Mouse (Mus musculus) limb, embryonic 12.5 days (tissue): ENCODE results near the gene Snx33. TPM values are rescaled to one million over a fixed set of nuclear protein-coding genes. Genes with fewer than 3 reads are reported as not detected.

ENCODE experiments used
- ATAC-seq: fragments of 200-750 bp; cut with Nextera tagmentation; 2 replicates; pipeline ENCODE4 v1.8.0; 2017; ENCODE audit warnings: low read depth, moderate TSS enrichment; ENCODE audit not compliant: insufficient number of reproducible peaks, insufficient read depth, low FRiP score, low TSS enrichment
- H3K27ac ChIP-seq: fragments of 300-500 bp; sonication (generic); 2 replicates; pipeline ENCODE4 v1.5.1; 2016; ENCODE audit warnings: mild to moderate bottlenecking, moderate library complexity
- H3K27me3 ChIP-seq: fragments of 300-500 bp; sonication (generic); 2 replicates; pipeline ENCODE4 v1.6.1; 2016; ENCODE audit warnings: mild to moderate bottlenecking, moderate library complexity
- H3K36me3 ChIP-seq: fragments of 300-500 bp; sonication (generic); 2 replicates; pipeline ENCODE4 v1.6.1; 2016; ENCODE audit warnings: mild to moderate bottlenecking, moderate library complexity
- H3K4me1 ChIP-seq: fragments of 300-500 bp; sonication (generic); replicated peaks from 2 replicates; pipeline ENCODE4 v1.6.1; 2016
- H3K4me2 ChIP-seq: fragments of 300-500 bp; sonication (generic); 2 replicates; pipeline ENCODE4 v1.6.1; 2016; ENCODE audit warnings: mild to moderate bottlenecking, moderate library complexity
- H3K4me3 ChIP-seq: fragments of 300-500 bp; sonication (generic); replicated peaks from 2 replicates; pipeline ENCODE4 v1.5.1; 2016; ENCODE audit warnings: mild to moderate bottlenecking
- H3K9ac ChIP-seq: fragments of 300-500 bp; sonication (generic); replicated peaks from 2 replicates; pipeline ENCODE4 v1.6.1; 2016; ENCODE audit warnings: mild to moderate bottlenecking, moderate library complexity
- H3K9me3 ChIP-seq: fragments of 300-500 bp; sonication (generic); 2 replicates; pipeline ENCODE4 v1.6.1; 2016; ENCODE audit warnings: mild to moderate bottlenecking, moderate library complexity
- WGBS: fragments of 180-500 bp; shearing (Covaris S2); methylation state at CpG from one replicate; pipeline ENCODE4 v1.1.7; 2016; 5-methylcytosine and 5-hydroxymethylcytosine counted together
- polyA plus RNA-seq: library from polyadenylated mRNA; unstranded; fragments of >200 nt; fragmentation: Nextera tagmentation; extraction: Ambion mirVana; gene quantifications from 2 replicates; pipeline ENCODE4 v1.2.1, GENCODE M21; 2016

The Snx33 gene
- polyA plus RNA-seq, 1 experiment from 2014 or later = 12.2 TPM

- no peaks in the 10 kb centered on the region for H3K27me3 ChIP-seq
- no peak for ATAC-seq
- peaks cover 54% of the 10 kb centered on the region for H3K36me3 ChIP-seq
- H3K27ac ChIP-seq = no peak overlapping the region
- 87% methylated on average over 26 of the region's 26 CpGs for WGBS
- peak overlapping the region; percentile 60 for H3K9ac ChIP-seq
- H3K9me3 ChIP-seq = peaks cover 4% of the 10 kb centered on the region; the same call in 1 of the 2 replicates
- peak overlapping the region; percentile 83 for H3K4me2 ChIP-seq
- peaks cover 50% of the 10 kb centered on the region for H3K4me1 ChIP-seq
- peak overlapping the region; percentile 59 for H3K4me3 ChIP-seq
Measured at GRCm38 (mm10) chr9:56925291-56926024, 2.7 kb downstream of the Snx33 start.

- no peak for ATAC-seq
- Histone ChIP-seq H3K4me2 (peak overlapping the region; percentile 83), H3K4me1 (peaks cover 50% of the 10 kb centered on the region), H3K4me3 (peak overlapping the region; percentile 59), H3K27me3 (no peaks in the 10 kb centered on the region), H3K9me3 (peaks cover 4% of the 10 kb centered on the region; the same call in 1 of the 2 replicates), H3K36me3 (peaks cover 62% of the 10 kb centered on the region), H3K9ac (peak overlapping the region; percentile 60), H3K27ac (no peak overlapping the region)
- 30% methylated on average over 7 of the region's 7 CpGs for WGBS
Measured at GRCm38 (mm10) chr9:56924651-56925027, 3.5 kb downstream of the Snx33 start.

- Histone ChIP-seq H3K4me1 (peaks cover 49% of the 10 kb centered on the region), H3K36me3 (peaks cover 68% of the 10 kb centered on the region), H3K27ac (no peak overlapping the region; the same call in 1 of the 2 replicates), H3K4me2 (peak overlapping the region; percentile 83), H3K4me3 (peak overlapping the region; percentile 59), H3K27me3 (no peaks in the 10 kb centered on the region), H3K9ac (peak overlapping the region; percentile 60), H3K9me3 (peaks cover 4% of the 10 kb centered on the region; the same call in 1 of the 2 replicates)
- no peak for ATAC-seq
- WGBS = 70% methylated on average over 8 of the region's 8 CpGs
Measured at GRCm38 (mm10) chr9:56923841-56924650, 4.1 kb downstream of the Snx33 start.

GRCm38 (mm10) chr9:56922746-56923145, 5.4 kb downstream of the Snx33 start:
- Histone ChIP-seq H3K9me3 (peaks cover 4% of the 10 kb centered on the region; the same call in 1 of the 2 replicates), H3K9ac (no peak overlapping the region), H3K27me3 (no peaks in the 10 kb centered on the region), H3K27ac (no peak overlapping the region), H3K4me3 (peak overlapping the region; percentile 59; the same call in 1 of the 2 replicates), H3K36me3 (peaks cover 81% of the 10 kb centered on the region), H3K4me1 (peaks cover 43% of the 10 kb centered on the region), H3K4me2 (peak overlapping the region; percentile 83)
- no peak for ATAC-seq
- 93% methylated on average over 4 of the region's 4 CpGs for WGBS

GRCm38 (mm10) chr9:56918466-56918865, 9.7 kb downstream of the Snx33 start:
- H3K36me3 ChIP-seq = peaks cover 94% of the 10 kb centered on the region
- ATAC-seq = no peak
- 91% methylated on average over 13 of the region's 13 CpGs for WGBS

GRCm38 (mm10) chr9:56917131-56917530, 11.0 kb downstream of the Snx33 start:
- no peak for ATAC-seq

More at GRCm38 (mm10) chr9:56918466-56918865, 9.7 kb downstream of the Snx33 start:
- Histone ChIP-seq H3K27ac (no peak overlapping the region), H3K4me1 (peaks cover 13% of the 10 kb centered on the region), H3K4me2 (no peak overlapping the region), H3K9ac (no peak overlapping the region), H3K27me3 (no peaks in the 10 kb centered on the region), H3K9me3 (peaks cover 4% of the 10 kb centered on the region; the same call in 1 of the 2 replicates), H3K4me3 (no peak overlapping the region)

GRCm38 (mm10) chr9:56915695-56916410, 12.3 kb downstream of the Snx33 start:
- H3K27me3 ChIP-seq = no peaks in the 10 kb centered on the region
- H3K27ac ChIP-seq = no peak overlapping the region
- no peak overlapping the region for H3K4me3 ChIP-seq
- no peak overlapping the region for H3K9ac ChIP-seq
- H3K4me1 ChIP-seq = 0 out of 2 replicates have a peak, but pooled peaks cover 4% of the 10 kb centered on the region
- no peak overlapping the region for H3K4me2 ChIP-seq
- no peak for ATAC-seq
- peaks cover 71% of the 10 kb centered on the region for H3K36me3 ChIP-seq
- 84% methylated on average over 5 of the region's 5 CpGs for WGBS
- no peaks in the 10 kb centered on the region for H3K9me3 ChIP-seq

More at GRCm38 (mm10) chr9:56917131-56917530, 11.0 kb downstream of the Snx33 start:
- no peak overlapping the region for H3K9ac ChIP-seq
- H3K4me1 ChIP-seq = 0 out of 2 replicates have a peak, but pooled peaks cover 4% of the 10 kb centered on the region
- H3K9me3 ChIP-seq = peaks cover 4% of the 10 kb centered on the region; the same call in 1 of the 2 replicates
- H3K4me2 ChIP-seq = no peak overlapping the region
- H3K4me3 ChIP-seq = no peak overlapping the region
- peaks cover 83% of the 10 kb centered on the region for H3K36me3 ChIP-seq
- no peaks in the 10 kb centered on the region for H3K27me3 ChIP-seq
- WGBS = 72% methylated on average over 2 of the region's 2 CpGs
- no peak overlapping the region for H3K27ac ChIP-seq

GRCm38 (mm10) chr9:56915116-56915515, 13.1 kb downstream of the Snx33 start:
- Histone ChIP-seq H3K27me3 (no peaks in the 10 kb centered on the region), H3K9me3 (no peaks in the 10 kb centered on the region), H3K4me2 (no peak overlapping the region), H3K4me3 (no peak overlapping the region), H3K9ac (no peak overlapping the region), H3K36me3 (peaks cover 64% of the 10 kb centered on the region), H3K4me1 (0 out of 2 replicates have a peak, but pooled peaks cover 4% of the 10 kb centered on the region), H3K27ac (no peak overlapping the region)
- whole genome bisulfite sequencing = 77% methylated on average over 1 of the region's 1 CpGs
- ATAC-seq = no peak

GRCm38 (mm10) chr9:56913991-56914390, 14.2 kb downstream of the Snx33 start:
- no peaks in the 10 kb centered on the region for H3K27me3 ChIP-seq
- WGBS = 73% methylated on average over 9 of the region's 9 CpGs
- no peak overlapping the region for H3K4me2 ChIP-seq
- H3K4me3 ChIP-seq = no peak overlapping the region
- no peak for ATAC-seq
- peaks cover 52% of the 10 kb centered on the region for H3K36me3 ChIP-seq
- 0 out of 2 replicates have a peak, but pooled peaks cover 4% of the 10 kb centered on the region for H3K4me1 ChIP-seq
- no peak overlapping the region for H3K9ac ChIP-seq
- H3K27ac ChIP-seq = peak overlapping the region; percentile 12; the same call in 1 of the 2 replicates
- no peaks in the 10 kb centered on the region for H3K9me3 ChIP-seq

- H3K27me3 ChIP-seq = no peaks in the 10 kb centered on the region
- no peaks in the 10 kb centered on the region for H3K9me3 ChIP-seq
- H3K4me2 ChIP-seq = no peak overlapping the region
- no peak overlapping the region for H3K4me3 ChIP-seq
- ATAC-seq = no peak
- no peak overlapping the region for H3K9ac ChIP-seq
- 71% methylated on average over 1 of the region's 1 CpGs for WGBS
- 0 out of 2 replicates have a peak, but pooled peaks cover 4% of the 10 kb centered on the region for H3K4me1 ChIP-seq
- no peak overlapping the region for H3K27ac ChIP-seq
- peaks cover 23% of the 10 kb centered on the region for H3K36me3 ChIP-seq
Measured at GRCm38 (mm10) chr9:56911017-56911416, 17.2 kb downstream of the Snx33 start.
